Mouse (Mus musculus) liver, embryonic 11.5 days (tissue): ENCODE results near the gene Gm21969. TPM values are rescaled to one million over a fixed set of nuclear protein-coding genes. Genes with fewer than 3 reads are reported as not detected.

Source experiments
- ATAC-seq: fragments of 200-750 bp; cut with Nextera tagmentation; replicated peaks from 2 replicates; pipeline ENCODE4 v1.8.0; 2017; ENCODE audit warnings: moderate number of reproducible peaks, mild to moderate bottlenecking, moderate TSS enrichment, moderate library complexity; ENCODE audit not compliant: low FRiP score
- DNase-seq: peaks from one replicate; pipeline ENCODE4 v3.0.0-alpha.2; 2017; ENCODE audit warnings: low spot score
- H3K27ac ChIP-seq: fragments of 300-500 bp; sonication (generic); 2 replicates; pipeline ENCODE4 v1.5.1; 2014; ENCODE audit warnings: mild to moderate bottlenecking, low read depth, low read length, control low read depth
- H3K27me3 ChIP-seq: fragments of 300-500 bp; sonication (generic); replicated peaks from 2 replicates; pipeline ENCODE4 v1.6.1; 2014; ENCODE audit warnings: low read length, mixed read lengths; ENCODE audit not compliant: control insufficient read depth, insufficient read depth
- H3K36me3 ChIP-seq: fragments of 300-500 bp; sonication (generic); 2 replicates; pipeline ENCODE4 v1.6.1; 2014; ENCODE audit warnings: mild to moderate bottlenecking, low read length, moderate library complexity, mixed read lengths; ENCODE audit not compliant: control insufficient read depth, insufficient read depth
- H3K4me1 ChIP-seq: fragments of 300-500 bp; sonication (generic); replicated peaks from 2 replicates; pipeline ENCODE4 v1.6.1; 2014; ENCODE audit warnings: low read length, mixed read lengths; ENCODE audit not compliant: control insufficient read depth, insufficient read depth
- H3K4me2 ChIP-seq: fragments of 300-500 bp; sonication (generic); 2 replicates; pipeline ENCODE4 v1.6.1; 2014; ENCODE audit warnings: mild to moderate bottlenecking, control low read depth, moderate library complexity
- H3K4me3 ChIP-seq: fragments of 300-500 bp; sonication (generic); 2 replicates; pipeline ENCODE4 v1.5.1; 2014; ENCODE audit warnings: low read depth, low read length, control low read depth
- H3K9ac ChIP-seq: fragments of 300-500 bp; sonication (generic); 2 replicates; pipeline ENCODE4 v1.6.1; 2014; ENCODE audit warnings: low read depth, low read length, control low read depth
- H3K9me3 ChIP-seq: fragments of 300-500 bp; sonication (generic); 2 replicates; pipeline ENCODE4 v1.6.1; 2016; ENCODE audit warnings: low read length, inconsistent platforms, mixed read lengths; ENCODE audit not compliant: control insufficient read depth
- WGBS: fragments of 180-500 bp; shearing (Covaris S2); extraction: QIAGEN DNeasy Blood & Tissue Kit; methylation state at CpG from one replicate; pipeline ENCODE4 v1.1.7; 2014; 5-methylcytosine and 5-hydroxymethylcytosine counted together
- polyA plus RNA-seq: library from polyadenylated mRNA; unstranded; fragments of >200 nt; fragmentation: Nextera tagmentation; extraction: Ambion mirVana; gene quantifications from 2 replicates; pipeline ENCODE4 v1.2.1, GENCODE M21; 2014

Gene Gm21969
- polyA plus RNA-seq, 1 experiment from 2014 or later: not detected

DNA sequence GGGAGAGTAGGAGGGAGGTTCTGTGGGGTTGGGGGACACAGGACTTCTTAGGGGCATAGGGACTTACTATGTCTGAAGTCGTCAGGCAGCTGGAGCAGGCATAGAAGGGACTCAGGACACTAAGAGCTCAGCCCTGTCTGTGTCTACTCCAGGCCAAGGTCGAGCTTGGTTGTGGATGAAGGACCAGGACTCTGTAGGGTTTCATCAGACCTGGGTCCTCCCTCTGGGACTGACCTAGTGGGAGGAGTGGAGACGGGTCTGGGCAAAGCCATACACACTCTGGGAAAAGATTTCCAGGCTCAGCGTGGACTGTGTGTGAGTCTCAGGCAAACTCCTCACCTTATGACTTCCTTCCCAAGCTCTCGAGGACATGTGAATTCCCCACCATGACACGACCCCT, 16.8 kb downstream of the Gm21969 start:
- no peak for DNase-seq
- 69% methylated on average over 6 of the region's 6 CpGs for WGBS
- no peak overlapping the region for H3K4me2 ChIP-seq
- no peak overlapping the region for H3K4me3 ChIP-seq
- no peaks in the 10 kb centered on the region for H3K9me3 ChIP-seq
- H3K4me1 ChIP-seq: peaks cover 12% of the 10 kb centered on the region
- H3K36me3 ChIP-seq: peaks cover 2% of the 10 kb centered on the region; the same call in 1 of the 2 replicates
- H3K27ac ChIP-seq: no peak overlapping the region
- no peaks in the 10 kb centered on the region for H3K27me3 ChIP-seq
- no peak overlapping the region for H3K9ac ChIP-seq
- no peak for ATAC-seq

DNA sequence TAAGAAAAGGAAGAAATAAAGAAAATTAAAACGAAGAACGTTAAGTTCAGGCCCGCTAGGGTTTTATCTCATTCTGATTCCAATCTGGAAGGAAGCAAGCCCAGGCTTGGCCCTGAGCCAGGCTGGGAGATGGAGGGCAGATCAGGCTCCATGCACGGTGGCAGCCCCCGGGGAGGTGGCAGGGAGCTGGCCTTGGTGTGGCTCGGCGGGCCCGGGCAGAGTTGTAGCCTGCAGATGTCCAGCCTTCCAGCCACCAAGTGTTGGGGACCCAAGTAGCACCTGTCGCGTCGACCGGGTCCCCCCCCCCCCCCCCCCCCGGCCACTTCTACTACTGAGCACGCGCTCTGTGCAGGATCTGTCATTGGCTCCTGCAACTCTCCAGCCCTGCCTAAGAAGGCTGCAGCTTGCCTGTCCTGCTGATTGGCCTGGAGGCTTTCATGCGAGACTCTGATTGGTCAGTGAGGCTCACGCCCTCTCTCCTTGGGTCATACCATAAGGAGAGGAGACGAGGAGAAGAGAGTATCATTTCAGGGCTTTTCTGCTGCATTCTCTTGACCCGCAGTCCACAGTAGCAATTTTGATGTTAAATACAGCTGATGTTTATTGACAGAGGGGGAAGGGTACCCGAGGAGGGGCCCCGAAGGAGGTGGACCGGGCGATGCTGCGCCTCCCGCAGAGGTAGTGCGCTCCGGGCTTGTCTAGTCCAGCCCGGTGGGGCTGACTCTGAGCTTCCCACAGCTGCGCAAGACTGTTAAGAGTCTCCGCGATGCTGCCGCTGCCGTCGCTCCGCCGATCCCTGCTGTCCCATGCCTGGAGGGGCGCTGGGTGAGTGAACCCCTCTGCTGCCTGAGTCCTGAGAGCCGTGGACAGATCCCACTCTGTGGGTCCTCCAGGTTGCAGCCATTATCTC, 19.6 kb downstream of the Gm21969 start, which contains the start of gene Aldh4a1:
Aldh4a1 (plus strand) TSS at position 494 of the 910 bp plus-strand sequence.
- peak within 1 kb of the TSS; percentile 92 for H3K4me2 ChIP-seq
- no peaks in the 10 kb centered on the region for H3K27me3 ChIP-seq
- H3K4me3 ChIP-seq: peak within 1 kb of the TSS; percentile 71
- H3K36me3 ChIP-seq: no peaks in the 10 kb centered on the region
- H3K4me1 ChIP-seq: peaks cover 5% of the 10 kb centered on the region
- no peaks in the 10 kb centered on the region for H3K9me3 ChIP-seq
- WGBS: under 1% methylated on average over 32 of the region's 38 CpGs
- peak within 1 kb of the TSS; percentile 77 for H3K27ac ChIP-seq
- peak; percentile 99 for ATAC-seq
- peak within 1 kb of the TSS; percentile 83 for H3K9ac ChIP-seq
- peak; percentile 96 for DNase-seq

DNA sequence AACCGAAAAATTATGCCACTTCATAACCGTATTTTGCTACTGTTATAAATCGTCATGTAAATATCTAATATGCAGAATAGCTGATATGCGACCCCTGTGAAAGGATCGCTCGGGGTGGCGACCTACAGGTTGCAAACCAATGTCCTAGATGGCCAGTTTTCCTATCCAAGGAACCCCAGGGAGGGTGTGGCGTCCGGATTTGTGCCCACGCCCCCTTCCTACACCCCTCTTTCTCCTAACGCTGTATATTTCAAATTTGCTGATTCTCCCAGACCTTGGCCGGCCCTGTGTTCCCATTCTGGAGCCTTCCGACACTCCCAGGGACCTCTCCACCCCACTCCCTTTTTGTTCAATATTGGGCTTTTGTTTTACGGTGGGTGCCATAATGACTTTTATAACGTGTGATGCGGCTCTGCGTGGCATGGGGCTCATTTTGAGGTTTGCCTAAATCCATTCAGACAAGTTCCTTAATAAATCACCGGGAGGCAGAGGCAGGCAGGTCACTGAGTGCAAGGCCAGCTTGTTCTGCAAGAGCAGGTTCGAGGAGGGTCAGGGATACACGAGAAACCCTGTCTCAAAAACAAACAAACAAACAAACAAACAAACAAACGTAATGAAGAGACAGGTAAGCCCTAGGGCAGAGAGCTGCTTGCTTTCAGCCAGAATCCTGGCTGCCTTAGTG, 20.6 kb downstream of the Gm21969 start:
- DNase-seq: no peak
- ATAC-seq: no peak
- WGBS: 23% methylated on average over 21 of the region's 21 CpGs
- Histone ChIP-seq H3K27me3 (no peaks in the 10 kb centered on the region), H3K9me3 (no peaks in the 10 kb centered on the region), H3K36me3 (no peaks in the 10 kb centered on the region), H3K27ac (peak overlapping the region; percentile 77), H3K9ac (peak overlapping the region; percentile 83), H3K4me2 (peak overlapping the region; percentile 92), H3K4me3 (peak overlapping the region; percentile 71), H3K4me1 (peaks cover 5% of the 10 kb centered on the region)

DNA sequence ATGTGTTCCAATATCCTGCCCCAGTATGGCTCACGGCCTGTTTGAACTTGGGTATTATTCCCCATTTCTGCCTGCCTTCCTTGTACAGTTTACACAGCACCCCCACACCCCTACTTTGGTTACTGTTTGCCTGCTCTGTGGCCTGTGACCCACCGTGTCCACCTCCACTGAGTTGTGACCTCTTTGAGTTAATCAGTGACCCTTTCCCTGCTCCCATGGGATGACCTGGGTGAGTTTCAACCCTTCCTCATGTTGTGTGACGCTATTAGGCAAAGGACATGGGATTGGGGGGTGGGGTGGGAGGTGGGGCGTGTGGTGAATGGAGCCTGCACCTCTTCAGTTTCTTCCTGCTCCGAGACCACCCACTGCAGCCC, 21.1 kb downstream of the Gm21969 start:
- Histone ChIP-seq H3K4me1 (peaks cover 7% of the 10 kb centered on the region), H3K27ac (peak overlapping the region; percentile 32; the same call in 1 of the 2 replicates), H3K9ac (no peak overlapping the region; the same call in 1 of the 2 replicates), H3K4me3 (peak overlapping the region; percentile 71), H3K27me3 (no peaks in the 10 kb centered on the region), H3K9me3 (no peaks in the 10 kb centered on the region), H3K4me2 (peak overlapping the region; percentile 92), H3K36me3 (no peaks in the 10 kb centered on the region)
- DNase-seq (no peak), ATAC-seq (no peak)
- 61% methylated on average over 5 of the region's 5 CpGs for WGBS

DNA sequence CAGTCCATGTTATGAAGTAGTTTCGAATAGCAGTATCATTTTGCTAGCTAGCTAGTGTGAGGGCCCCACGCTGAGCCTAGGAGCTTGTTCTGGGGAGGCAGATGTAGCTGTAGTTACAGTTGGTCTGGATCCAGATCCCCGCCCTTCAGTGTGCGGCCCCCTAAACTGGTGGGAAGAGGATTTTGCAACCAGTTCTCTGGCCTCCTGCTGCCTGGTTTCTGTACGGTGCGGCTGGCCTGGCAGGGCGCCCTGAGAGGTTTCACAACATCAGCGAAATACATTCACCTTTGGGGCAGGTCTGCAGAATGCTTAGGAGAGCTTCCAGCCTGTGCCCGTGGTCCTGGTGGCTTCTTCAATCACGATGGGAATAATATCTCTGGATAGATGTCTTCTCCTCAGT, 21.7 kb downstream of the Gm21969 start:
- WGBS: 77% methylated on average over 10 of the region's 10 CpGs
- no peaks in the 10 kb centered on the region for H3K9me3 ChIP-seq
- peak overlapping the region; percentile 71 for H3K4me3 ChIP-seq
- no peaks in the 10 kb centered on the region for H3K36me3 ChIP-seq
- DNase-seq (no peak), ATAC-seq (no peak)
- 0 out of 2 replicates have a peak overlapping the region, but pooled peaks have one; percentile 6 for H3K9ac ChIP-seq
- no peaks in the 10 kb centered on the region for H3K27me3 ChIP-seq
- peaks cover 8% of the 10 kb centered on the region for H3K4me1 ChIP-seq
- H3K27ac ChIP-seq: peak overlapping the region; percentile 32; the same call in 1 of the 2 replicates
- H3K4me2 ChIP-seq: peak overlapping the region; percentile 92

DNA sequence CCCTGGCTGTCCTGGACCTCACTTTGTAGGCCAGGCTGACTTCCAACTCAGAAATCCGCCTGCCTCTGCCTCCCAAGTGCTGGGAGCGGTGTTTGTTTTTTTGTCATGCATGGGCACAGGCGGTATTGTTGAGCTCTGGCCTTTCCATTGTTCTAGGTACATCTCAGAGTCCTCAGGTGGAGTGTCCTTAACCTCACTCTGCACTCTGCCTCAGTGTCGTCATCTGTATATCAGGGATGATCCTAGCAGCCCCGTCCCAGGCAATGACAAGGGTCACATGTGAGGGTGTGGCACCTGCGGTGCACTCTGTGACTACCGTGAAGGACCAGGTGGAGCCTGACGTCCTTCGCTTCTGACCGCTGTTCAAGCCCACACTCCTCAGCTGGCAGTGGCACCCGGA, 24.4 kb downstream of the Gm21969 start:
- Histone ChIP-seq H3K4me1 (peaks cover 8% of the 10 kb centered on the region), H3K27ac (no peak overlapping the region), H3K27me3 (no peaks in the 10 kb centered on the region), H3K4me3 (no peak overlapping the region), H3K9ac (no peak overlapping the region), H3K4me2 (no peak overlapping the region), H3K36me3 (no peaks in the 10 kb centered on the region), H3K9me3 (no peaks in the 10 kb centered on the region)
- 87% methylated on average over 11 of the region's 11 CpGs for WGBS
- DNase-seq (no peak), ATAC-seq (no peak)

DNA sequence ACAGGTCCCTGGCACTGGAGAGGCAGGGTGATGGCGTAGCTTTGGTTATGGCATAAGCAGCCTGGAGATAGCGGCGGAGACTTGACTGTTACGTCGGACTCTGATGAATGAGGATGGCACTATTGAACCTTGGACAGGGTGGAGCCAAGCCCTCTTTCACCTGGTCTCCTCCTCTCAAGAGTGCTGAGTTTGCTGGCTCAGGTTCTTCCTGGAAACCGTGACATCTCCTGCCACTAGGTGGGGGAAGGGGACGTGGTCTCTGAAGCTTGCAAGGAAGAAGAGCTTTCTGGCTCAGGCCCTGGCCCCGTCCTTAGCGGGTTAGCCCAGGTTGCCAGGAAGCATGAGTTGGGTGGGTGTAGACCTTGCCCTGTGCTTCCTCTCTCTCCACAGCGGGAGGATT, 27.2 kb downstream of the Gm21969 start:
- H3K4me2 ChIP-seq: no peak overlapping the region
- ATAC-seq: no peak
- no peak overlapping the region for H3K4me3 ChIP-seq
- H3K27me3 ChIP-seq: no peaks in the 10 kb centered on the region
- no peak overlapping the region for H3K27ac ChIP-seq
- no peaks in the 10 kb centered on the region for H3K36me3 ChIP-seq
- no peak for DNase-seq
- WGBS: 60% methylated on average over 10 of the region's 10 CpGs
- H3K9ac ChIP-seq: no peak overlapping the region
- H3K9me3 ChIP-seq: no peaks in the 10 kb centered on the region
- H3K4me1 ChIP-seq: peaks cover 3% of the 10 kb centered on the region; the same call in 1 of the 2 replicates

DNA sequence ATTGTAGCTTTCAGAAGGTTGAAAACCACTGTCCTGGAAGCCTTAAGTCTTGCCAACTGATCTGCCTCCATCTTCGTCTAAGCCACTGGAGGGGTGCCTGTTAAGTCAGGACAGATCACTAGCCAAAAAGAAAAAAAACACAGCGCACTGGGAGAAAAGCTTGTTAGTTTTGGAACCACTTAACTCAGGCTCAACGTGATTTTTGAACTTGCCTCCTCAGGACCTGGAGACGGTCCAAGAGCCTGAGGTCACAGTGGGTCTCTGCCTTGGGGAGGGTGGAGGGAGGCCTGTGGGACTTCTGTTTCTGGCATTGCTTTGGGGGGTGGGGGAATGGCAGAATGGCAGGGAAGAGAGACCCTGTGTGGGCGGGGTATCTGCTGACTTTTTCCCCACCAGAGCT, 28.2 kb downstream of the Gm21969 start:
- Histone ChIP-seq H3K4me2 (no peak overlapping the region), H3K4me1 (peaks cover 3% of the 10 kb centered on the region; the same call in 1 of the 2 replicates), H3K4me3 (no peak overlapping the region), H3K36me3 (no peaks in the 10 kb centered on the region), H3K27ac (no peak overlapping the region), H3K27me3 (no peaks in the 10 kb centered on the region), H3K9me3 (no peaks in the 10 kb centered on the region), H3K9ac (no peak overlapping the region)
- 81% methylated on average over 5 of the region's 5 CpGs for WGBS
- DNase-seq (no peak), ATAC-seq (no peak)
